In genomic region chr15:94532306-94532705, GRCm38 (mm10) we compare ENCODE assay signal across 20 mouse cellular contexts. TPM values are rescaled to one million over a fixed set of nuclear protein-coding genes. Genes with fewer than 3 reads are reported as not detected.
A peak's percentile ranks its signal among the peaks of the same experiment; 100 is the strongest.
DNase-seq lines count a peak whose midpoint lies in the region; ATAC-seq and TF ChIP-seq lines count a peak whose summit lies in the region.
"Had no signal": no experiment of that assay in that cellular context is flagged by ENCODE, and none has a peak within 500 bp of the region (broad histone marks: within the 10 kb centered on the region; RNA-seq: fewer than 3 reads in every experiment).

No protein-coding gene starts in this region.

- H3K27me3 ChIP-seq in MEL (ENCODE audit: control insufficient read depth in 1 of 2, insufficient read depth in 2 of 2, low read length in 2 of 2): no peaks in the 10 kb centered on the region
- no peaks in the 10 kb centered on the region for H3K27me3 ChIP-seq in stomach, embryonic 15.5 days (replicated peaks)
- H3K27me3 ChIP-seq: embryonic facial prominence, embryonic 12.5 days; forebrain, embryonic 13.5 days; forebrain, embryonic 15.5 days; Patski had no signal

- TF ChIP-seq POLR2A in MEL (IDR thresholded peaks at IDR 0.05; ENCODE audit: control insufficient read depth in 1 of 2, insufficient read depth in 1 of 2, low read depth in 1 of 2, low read length in 2 of 2, poor library complexity in 1 of 2): no peak

- DNase-seq in MEL (ENCODE audit: low read depth, low spot score) (no peak), liver (no peak)
- no peak for DNase-seq in right cerebral cortex, adult 2 months (ENCODE audit: low spot score in 2 of 2)
- DNase-seq in gastrocnemius, postnatal 36 days: no peak
- DNase-seq: adrenal gland, adult 8-10 months; adrenal gland, postnatal 14 days; adrenal gland, postnatal 36 days; cerebellum, adult 11-12 months; cerebellum, adult 2 months; cerebellum, adult 9-10 months; cerebellum, postnatal 10 days; cerebellum, postnatal 25 days had no signal

- H3K27ac ChIP-seq in MEL (ENCODE audit: control insufficient read depth, low read depth, low read length): no peak overlapping the region
- H3K27ac ChIP-seq in stomach, embryonic 15.5 days: no peak overlapping the region
- H3K27ac ChIP-seq: embryonic facial prominence, embryonic 10.5 days; embryonic facial prominence, embryonic 12.5 days; forebrain, embryonic 13.5 days; forebrain, embryonic 15.5 days had no signal

- H3K36me3 ChIP-seq in MEL (ENCODE audit: control insufficient read depth in 1 of 2, insufficient read depth in 2 of 2, low read length in 2 of 2): peaks cover 10 to 11% of the 10 kb centered on the region in 2 experiments
- H3K36me3 ChIP-seq in stomach, embryonic 15.5 days: no peaks in the 10 kb centered on the region
- H3K36me3 ChIP-seq: forebrain, embryonic 15.5 days had no signal

- TF ChIP-seq EP300 in MEL (IDR thresholded peaks at IDR 0.05; ENCODE audit: low read depth in 1 of 2, low read length in 2 of 2): peak; percentile 76 to 80

- H3K9ac ChIP-seq in MEL (ENCODE audit: control insufficient read depth, low read depth, low read length, poor library complexity, severe bottlenecking): no peak overlapping the region
- no peak overlapping the region for H3K9ac ChIP-seq in stomach, embryonic 15.5 days
- H3K9ac ChIP-seq: embryonic facial prominence, embryonic 12.5 days; forebrain, embryonic 13.5 days; forebrain, embryonic 15.5 days had no signal

- 61% methylated on average over 5 of the region's 5 CpGs for WGBS in stomach, embryonic 15.5 days

- no peak overlapping the region for H3K4me3 ChIP-seq in MEL (ENCODE audit: control insufficient read depth in 1 of 2, insufficient read depth in 1 of 2, low read depth in 2 of 2, low read length in 2 of 2)
- no peak overlapping the region for H3K4me3 ChIP-seq in stomach, embryonic 15.5 days (replicated peaks)
- H3K4me3 ChIP-seq: embryonic facial prominence, embryonic 10.5 days; embryonic facial prominence, embryonic 12.5 days; forebrain, embryonic 13.5 days; forebrain, embryonic 15.5 days had no signal

- TF ChIP-seq CTCF in MEL (IDR thresholded peaks at IDR 0.05 in 2 of 3, conservative IDR thresholded peaks at IDR 0.05 in 1 of 3; ENCODE audit: control insufficient read depth in 1 of 3, insufficient read depth in 1 of 3, low read depth in 2 of 3, low read length in 3 of 3, poor library complexity in 1 of 3, severe bottlenecking in 1 of 3): no peak

- 0 out of 2 replicates have a peak, but pooled peaks cover 1% of the 10 kb centered on the region for H3K79me2 ChIP-seq in MEL (ENCODE audit: control insufficient read depth, insufficient read depth, low read length, poor library complexity)

- H3K4me2 ChIP-seq in stomach, embryonic 15.5 days: no peak overlapping the region
- H3K4me2 ChIP-seq: embryonic facial prominence, embryonic 12.5 days; forebrain, embryonic 13.5 days; forebrain, embryonic 15.5 days had no signal

- intact Hi-C loops in gastrocnemius, postnatal 36 days (cut with DNase I): no loop called here

- ATAC-seq in megakaryocyte progenitor cell, adult 5-6 weeks (replicated peaks; ENCODE audit: poor library complexity): 0 out of 2 replicates have a peak, but pooled peaks have one; percentile 11
- ATAC-seq in stomach, embryonic 15.5 days (ENCODE audit: insufficient read depth, low FRiP score, low read depth): peak; percentile 74; the same call in 1 of the 2 replicates
- ATAC-seq: activated CD4-positive, CD25-positive, alpha-beta regulatory T cell, adult 4 months; forebrain, embryonic 13.5 days; forebrain, embryonic 15.5 days; Patski had no signal

- no peaks in the 10 kb centered on the region for H3K9me3 ChIP-seq in MEL (replicated peaks; ENCODE audit: insufficient read depth, low read length)
- H3K9me3 ChIP-seq in stomach, embryonic 15.5 days: no peaks in the 10 kb centered on the region
- H3K9me3 ChIP-seq: embryonic facial prominence, embryonic 10.5 days; embryonic facial prominence, embryonic 12.5 days; forebrain, embryonic 13.5 days; forebrain, embryonic 15.5 days had no signal

- TF ChIP-seq RAD21 in MEL (IDR thresholded peaks at IDR 0.05; ENCODE audit: low read depth, low read length): no peak

- peaks cover 3 to 7% of the 10 kb centered on the region in 2 experiments; a peak in 2 of 4 replicates for H3K4me1 ChIP-seq in MEL (ENCODE audit: control insufficient read depth in 1 of 2, insufficient read depth in 2 of 2, low read length in 2 of 2)
- no peaks in the 10 kb centered on the region for H3K4me1 ChIP-seq in stomach, embryonic 15.5 days
- H3K4me1 ChIP-seq: embryonic facial prominence, embryonic 10.5 days; embryonic facial prominence, embryonic 12.5 days; forebrain, embryonic 13.5 days; forebrain, embryonic 15.5 days had no signal

TF ChIP-seq in MEL, 35 proteins besides CTCF, POLR2A, EP300 and RAD21:
- TF ChIP-seq ZKSCAN1 (IDR thresholded peaks at IDR 0.05; ENCODE audit: low read depth, low read length) (no peak), GATA1 (IDR thresholded peaks at IDR 0.05; ENCODE audit: low read depth, low read length) (peak; percentile 82), TCF12 (IDR thresholded peaks at IDR 0.05; ENCODE audit: low read depth, low read length) (peak; percentile 55; the same call in 1 of the 2 replicates), ETS1 (IDR thresholded peaks at IDR 0.05; ENCODE audit: low read depth, low read length) (0 out of 2 replicates have a peak, but pooled peaks have one; percentile 50), JUND (IDR thresholded peaks at IDR 0.05; ENCODE audit: low read depth, low read length) (no peak)

RNA-seq across cellular contexts. Expression of gene Pus7l, which starts 11.0 kb away (rescaled TPM):
- total RNA-seq in MEL (2012; rRNA removed): 40.1 and 40.6 TPM in 2 replicates
- polyA plus RNA-seq in MEL (2012; ENCODE audit: insufficient read depth in 1 of 2, insufficient read length in 2 of 2, low read depth in 1 of 2, low replicate concordance in 2 of 2, missing spikeins in 1 of 2): 10 to 100 TPM; 33.2 to 51.2 TPM
- total RNA-seq in megakaryocyte progenitor cell, adult 5-6 weeks (2015): 12.9 and 17.2 TPM in 2 replicates
- 14.1 and 15.5 TPM in 2 replicates for total RNA-seq in megakaryocyte progenitor cell, adult 5-6 weeks (2017)
- polyA plus RNA-seq in stomach, embryonic 15.5 days (2015; fragmentation: Nextera tagmentation; extraction: Ambion mirVana): 7.5 and 7.8 TPM in 2 replicates
- total RNA-seq in gastrocnemius, postnatal 36 days (2021): 1 to 10 TPM in 1 of 2 experiments, under 1 TPM in 1; 0.86 to 2.3 TPM

RNA-seq across cellular contexts. Expression of gene Irak4, which starts 11.1 kb away (rescaled TPM):
- total RNA-seq in MEL (2012; rRNA removed): 6.7 and 7.5 TPM in 2 replicates
- polyA plus RNA-seq in MEL (2012; ENCODE audit: insufficient read depth in 1 of 2, insufficient read length in 2 of 2, low read depth in 1 of 2, low replicate concordance in 2 of 2, missing spikeins in 1 of 2): 1 to 10 TPM in 1 of 2 experiments, not detected in 1; 9.4 TPM
- total RNA-seq in megakaryocyte progenitor cell, adult 5-6 weeks (2015): 11.8 and 14.3 TPM in 2 replicates
- total RNA-seq in megakaryocyte progenitor cell, adult 5-6 weeks (2017): 28.7 and 31.9 TPM in 2 replicates
- polyA plus RNA-seq in stomach, embryonic 15.5 days (2015; fragmentation: Nextera tagmentation; extraction: Ambion mirVana): 11.6 and 12.9 TPM in 2 replicates
- 1 to 10 TPM; 2.5 to 2.8 TPM for total RNA-seq in gastrocnemius, postnatal 36 days (2021)

RNA-seq across cellular contexts. Expression of gene Twf1, which starts 57.4 kb away (rescaled TPM):
- total RNA-seq in MEL (2012; rRNA removed): 20.0 and 26.4 TPM in 2 replicates
- polyA plus RNA-seq in MEL (2012; ENCODE audit: insufficient read depth in 1 of 2, insufficient read length in 2 of 2, low read depth in 1 of 2, low replicate concordance in 2 of 2, missing spikeins in 1 of 2): 10 to 100 TPM; 37.1 to 64.1 TPM
- 43.9 and 50.1 TPM in 2 replicates for total RNA-seq in megakaryocyte progenitor cell, adult 5-6 weeks (2015)
- total RNA-seq in megakaryocyte progenitor cell, adult 5-6 weeks (2017): 27.2 and 28.1 TPM in 2 replicates
- 104 TPM in 2 replicates for polyA plus RNA-seq in stomach, embryonic 15.5 days (2015; fragmentation: Nextera tagmentation; extraction: Ambion mirVana)
- 1 to 10 TPM; 7.2 to 8.0 TPM for total RNA-seq in gastrocnemius, postnatal 36 days (2021)

Comparison
In these comparisons a context has a peak if more than half of its experiments do, and no peak if none do; other contexts are left out.
1. RNA of gene Pus7l, which starts 11.0 kb away (total RNA-seq): 40.1 to 40.6 TPM in MEL and 12.9 to 17.2 TPM in megakaryocyte progenitor cell, adult 5-6 weeks; 0.86 to 2.3 TPM in gastrocnemius, postnatal 36 days; every median in the first group is over 4 times any median in the second.